Mouse (Mus musculus): ENCODE data around the gene Col15a1.

GRCm38 (mm10) chr4:47287468-47287867, 79.5 kb downstream of the Col15a1 start:
- TF ChIP-seq CTCF (IDR thresholded peaks at IDR 0.05): no peak
- no peak for TF ChIP-seq EP300 (IDR thresholded peaks at IDR 0.05)
